Comparison of ENCODE assay signal across 8 mouse cellular contexts in the genomic region with DNA sequence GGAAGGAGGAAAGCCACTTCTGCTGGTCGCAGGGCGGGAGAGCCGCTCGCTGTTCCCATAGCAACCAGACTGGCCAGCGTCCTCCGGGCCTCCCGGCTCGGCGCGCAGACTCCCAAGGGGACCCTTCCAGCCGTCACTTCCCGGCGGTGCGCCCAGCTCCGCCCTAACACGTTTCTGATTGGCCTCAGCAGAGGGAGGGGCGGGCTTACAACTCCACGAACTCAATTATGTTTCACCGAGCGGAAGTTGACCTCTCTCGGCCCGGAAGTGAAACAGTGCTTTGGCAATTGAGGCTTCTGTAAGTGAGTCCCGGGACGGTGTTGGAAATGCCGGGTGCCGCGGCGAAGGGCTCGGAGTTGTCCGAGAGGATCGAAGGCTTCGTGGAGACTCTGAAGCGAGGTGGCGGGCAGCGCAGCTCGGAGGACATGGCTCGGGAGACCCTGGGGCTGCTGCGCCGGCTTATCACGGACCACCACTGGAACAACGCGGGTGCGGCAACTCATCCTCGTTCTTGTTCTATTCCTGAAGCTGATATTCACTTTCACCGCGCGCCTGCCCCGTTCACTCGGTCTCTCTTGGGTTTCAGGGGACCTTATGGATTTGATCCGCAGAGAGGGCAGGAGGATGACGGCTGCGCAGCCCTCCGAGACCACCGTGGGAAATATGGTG. TPM values are rescaled to one million over a fixed set of nuclear protein-coding genes. Genes with fewer than 3 reads are reported as not detected.
A peak's percentile ranks its signal among the peaks of the same experiment; 100 is the strongest.
DNase-seq lines count a peak whose midpoint lies in the region; ATAC-seq and TF ChIP-seq lines count a peak whose summit lies in the region.

Gene Eif2b2, plus strand, starts transcription at position 246 of the 669 bp plus-strand sequence.

- no peaks in the 10 kb centered on the region for H3K27me3 ChIP-seq in hindbrain, postnatal 0 days (ENCODE audit: insufficient read depth, low read length)

- H3K4me3 ChIP-seq in gastrocnemius, adult 2 months = peak within 1 kb of the TSS; percentile 95
- H3K4me3 ChIP-seq in hindbrain, postnatal 0 days (ENCODE audit: low read length) = peak within 1 kb of the TSS; percentile 65
- H3K4me3 ChIP-seq in left cerebral cortex, adult 2 months = peak within 1 kb of the TSS; percentile 67

- intact Hi-C loops in gastrocnemius, adult 2 months (cut with DNase I) = loop anchor here (5.0 kb wide), 1 partner anchor 47 kb away; no protein-coding TSS in a partner anchor
- intact Hi-C loops in left cerebral cortex, adult 2 months (cut with DNase I) = loop anchor here (2.0 kb wide), 1 partner anchor 51 kb away; no protein-coding TSS in a partner anchor

- peak within 1 kb of the TSS; percentile 59 for H3K9ac ChIP-seq in hindbrain, postnatal 0 days (replicated peaks; ENCODE audit: low read length)

- peak within 1 kb of the TSS; percentile 95 for H3K27ac ChIP-seq in gastrocnemius, adult 2 months
- peak within 1 kb of the TSS; percentile 76 for H3K27ac ChIP-seq in hindbrain, postnatal 0 days
- peak within 1 kb of the TSS; percentile 81 for H3K27ac ChIP-seq in left cerebral cortex, adult 2 months

- H3K4me1 ChIP-seq in hindbrain, postnatal 0 days (ENCODE audit: insufficient read depth, low read length) = peaks cover 8% of the 10 kb centered on the region

- DNase-seq in WW6 (ENCODE audit: low read depth, low spot score) = peak; percentile 92
- DNase-seq in cerebellum, postnatal 4 days (ENCODE audit: low spot score in 2 of 2) = peak; percentile 96 to 97
- peak; percentile 99 for DNase-seq in gastrocnemius, adult 2 months
- peak; percentile 98 for DNase-seq in hindbrain, postnatal 0 days (ENCODE audit: low spot score)
- DNase-seq in left cerebral cortex, adult 2 months (ENCODE audit: extremely low spot score in 1 of 2, low spot score in 2 of 2) = peak; percentile 98 to 99
- DNase-seq in right cerebral cortex, adult 2 months (ENCODE audit: low spot score in 2 of 2) = peak; percentile 98 to 99
- DNase-seq in urinary bladder, postnatal 14 days (ENCODE audit: low spot score) = peak; percentile 98

- under 1% methylated on average over 54 of the region's 54 CpGs for WGBS in hindbrain, postnatal 0 days

- peak; percentile 99 for ATAC-seq in hindbrain, postnatal 0 days
- ATAC-seq in megakaryocyte, adult 5-6 weeks (ENCODE audit: poor library complexity, severe bottlenecking) = peak; percentile 99

- peak within 1 kb of the TSS; percentile 61 for H3K4me2 ChIP-seq in hindbrain, postnatal 0 days (ENCODE audit: low read depth, low read length)

- H3K36me3 ChIP-seq in hindbrain, postnatal 0 days (ENCODE audit: insufficient read depth, low read length) = peaks cover 23% of the 10 kb centered on the region; the same call in 1 of the 2 replicates

- no peak for TF ChIP-seq CTCF in gastrocnemius, adult 2 months (IDR thresholded peaks at IDR 0.05)
- TF ChIP-seq CTCF in hindbrain, postnatal 0 days (IDR thresholded peaks at IDR 0.05; ENCODE audit: low read depth) = no peak
- TF ChIP-seq CTCF in left cerebral cortex, adult 2 months (IDR thresholded peaks at IDR 0.05) = no peak

- H3K9me3 ChIP-seq in hindbrain, postnatal 0 days (ENCODE audit: low read length) = no peaks in the 10 kb centered on the region

RNA-seq across cellular contexts. Expression of gene Eif2b2, which starts in this region (rescaled TPM):
- total RNA-seq in gastrocnemius, adult 2 months (2021) = 10 to 100 TPM; 56.1 to 63.1 TPM
- 38.9 and 91.0 TPM in 2 replicates for total RNA-seq in hindbrain, postnatal 0 days (2014; rRNA removed)
- 86.6 and 87.9 TPM in 2 replicates for polyA plus RNA-seq in hindbrain, postnatal 0 days (2015; fragmentation: Nextera tagmentation; extraction: Ambion mirVana)
- 10 to 100 TPM; 58.5 to 74.0 TPM for total RNA-seq in left cerebral cortex, adult 2 months (2021)
- total RNA-seq in megakaryocyte, adult 5-6 weeks (2015) = 26.4 and 33.8 TPM in 2 replicates
- total RNA-seq in megakaryocyte, adult 5-6 weeks (2017) = 43.8 and 68.9 TPM in 2 replicates

Comparison
In these comparisons a context has a peak if more than half of its experiments do, and no peak if none do; other contexts are left out.
1. Peak in every context shown above with its lines: DNase-seq, ATAC-seq, H3K4me3 ChIP-seq and H3K27ac ChIP-seq.